Mouse (Mus musculus) lung, postnatal 4 days (tissue): ENCODE measurements around the gene Cdh4.

Source experiments
- DNase-seq, 2 experiments: peaks; one replicate each; pipeline ENCODE4 v3.0.0; 2021

The Cdh4 gene

GRCm38 (mm10) chr2:179690571-179690970, 248.3 kb downstream of the Cdh4 start:
- peak; percentile 22 to 62 for DNase-seq

- no peak for DNase-seq
These were observed 252.7 kb downstream of the Cdh4 start for GRCm38 (mm10) chr2:179694936-179695335.

GRCm38 (mm10) chr2:179697601-179698000, 255.4 kb downstream of the Cdh4 start:
- DNase-seq = no peak

- peak in 1 of 2 experiments; percentile 22 for DNase-seq
These were observed 256.2 kb downstream of the Cdh4 start for GRCm38 (mm10) chr2:179698196-179698985.

- DNase-seq = no peak
These were observed 262.8 kb downstream of the Cdh4 start for GRCm38 (mm10) chr2:179705043-179705442.

- DNase-seq = no peak
These were observed 263.2 kb downstream of the Cdh4 start for GRCm38 (mm10) chr2:179705461-179705860.

- no peak for DNase-seq
These were observed 264.4 kb downstream of the Cdh4 start for GRCm38 (mm10) chr2:179706616-179707015.

- DNase-seq = no peak
These were observed 266.9 kb downstream of the Cdh4 start for GRCm38 (mm10) chr2:179709111-179709510.

- no peak for DNase-seq
These were observed 270.5 kb downstream of the Cdh4 start for GRCm38 (mm10) chr2:179712690-179713089.

- DNase-seq = no peak
These were observed 271.1 kb downstream of the Cdh4 start for GRCm38 (mm10) chr2:179713326-179713725.

- DNase-seq = no peak
These were observed 271.9 kb downstream of the Cdh4 start for GRCm38 (mm10) chr2:179714145-179714544.

GRCm38 (mm10) chr2:179715375-179715774, 273.1 kb downstream of the Cdh4 start:
- DNase-seq = no peak

GRCm38 (mm10) chr2:179720366-179720765, 278.1 kb downstream of the Cdh4 start:
- DNase-seq = no peak

- peak in 1 of 2 experiments; percentile 28 for DNase-seq
These were observed 279.6 kb downstream of the Cdh4 start for GRCm38 (mm10) chr2:179721534-179722516.

GRCm38 (mm10) chr2:179722776-179723386, 280.6 kb downstream of the Cdh4 start:
- no peak for DNase-seq

GRCm38 (mm10) chr2:179723401-179723800, 281.2 kb downstream of the Cdh4 start:
- DNase-seq = no peak

- no peak for DNase-seq
These were observed 286.8 kb downstream of the Cdh4 start for GRCm38 (mm10) chr2:179729002-179729401.

GRCm38 (mm10) chr2:179729802-179730201, 287.6 kb downstream of the Cdh4 start:
- no peak for DNase-seq

- DNase-seq = no peak
These were observed 291.1 kb downstream of the Cdh4 start for GRCm38 (mm10) chr2:179733141-179733831.

GRCm38 (mm10) chr2:179742419-179742818, 300.2 kb downstream of the Cdh4 start:
- DNase-seq = no peak

- DNase-seq = no peak
These were observed 300.6 kb downstream of the Cdh4 start for GRCm38 (mm10) chr2:179742828-179743227.

- DNase-seq = no peak
These were observed 304.3 kb downstream of the Cdh4 start for GRCm38 (mm10) chr2:179746491-179746890.

GRCm38 (mm10) chr2:179749399-179749798, 307.2 kb downstream of the Cdh4 start:
- no peak for DNase-seq
